Mouse (Mus musculus): ENCODE data around the gene Izumo2. TPM values are rescaled to one million over a fixed set of nuclear protein-coding genes. Genes with fewer than 3 reads are reported as not detected.
"Not testable (repeated sequence)": the region's sequence is repeated elsewhere in the genome, so short reads cannot be mapped to it uniquely, and the experiment has no call there.

The Izumo2 gene
- total and polyA plus RNA-seq, 3 experiments, result not detected

DNA sequence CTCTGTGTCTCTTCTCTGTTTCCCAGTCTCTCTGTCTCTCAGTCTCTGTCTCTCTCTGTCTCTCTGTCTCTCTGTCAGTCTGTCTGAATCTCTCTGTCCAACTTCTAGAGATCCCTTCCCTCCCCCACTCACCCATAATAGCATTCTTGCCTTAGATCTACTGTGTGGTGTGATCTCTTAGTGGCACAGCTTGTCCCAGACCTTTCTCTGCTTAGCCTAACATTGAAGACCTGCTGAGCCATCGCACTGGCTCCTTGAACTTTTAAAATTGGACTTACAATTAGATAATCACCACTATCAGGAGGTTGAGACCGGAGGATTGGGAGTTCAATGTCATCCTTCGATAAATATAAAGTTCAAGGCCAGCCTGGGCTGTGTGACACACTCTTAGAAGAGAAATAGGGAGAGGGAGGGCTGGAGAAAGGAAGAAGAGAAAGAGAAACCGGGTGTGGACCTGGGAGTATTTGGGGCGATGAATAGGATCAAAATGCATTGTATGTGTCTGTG is 1.3 kb upstream of the Izumo2 start:
- DNase-seq (ENCODE audit: extremely low read depth), result no peak
- TF ChIP-seq POLR2AphosphoS2 (IDR thresholded peaks at IDR 0.05; ENCODE audit: low read depth, low read length) (no peak), BHLHE40 (IDR thresholded peaks at IDR 0.05; ENCODE audit: low read depth, low read length) (no peak), ELF1 (IDR thresholded peaks at IDR 0.05; ENCODE audit: low read depth, low read length) (no peak)
- Histone ChIP-seq H3K36me3 (replicated peaks in 1 of 2; ENCODE audit: control insufficient read depth in 1 of 2, insufficient read depth in 1 of 2, low read length in 1 of 2) (no peaks in the 10 kb centered on the region), H3K9ac (ENCODE audit: insufficient read depth, low read depth) (no peak overlapping the region), H3K27ac (ENCODE audit: insufficient read depth, low read depth) (no peak overlapping the region), H3K4me3 (replicated peaks in 1 of 3; ENCODE audit: low read depth in 2 of 3, low read length in 2 of 3, poor library complexity in 1 of 3) (no peak overlapping the region), H3K27me3 (replicated peaks) (no peaks in the 10 kb centered on the region), H3K79me2 (replicated peaks; ENCODE audit: control insufficient read depth, extremely low read depth, insufficient read depth, poor library complexity, severe bottlenecking) (no peaks in the 10 kb centered on the region), H3K9me3 (replicated peaks; ENCODE audit: low read length) (peaks cover 2% of the 10 kb centered on the region), H3K4me1 (ENCODE audit: control insufficient read depth in 1 of 2, insufficient read depth in 2 of 2) (no peaks in the 10 kb centered on the region), H3K4me2 (ENCODE audit: insufficient read depth, low read depth, poor library complexity, severe bottlenecking) (no peak overlapping the region)
- in situ Hi-C loops (cut with MboI; ENCODE audit: low pct_ligation_motif_present, low pct_unique_long_range_greater_than_20kb, low sequenced_read_pairs) (no loop called here), dilution Hi-C loops (cut with MboI; ENCODE audit: extremely low pct_ligation_motif_present, extremely low pct_unique_long_range_greater_than_20kb, low sequenced_read_pairs) (no loop called here)

DNA sequence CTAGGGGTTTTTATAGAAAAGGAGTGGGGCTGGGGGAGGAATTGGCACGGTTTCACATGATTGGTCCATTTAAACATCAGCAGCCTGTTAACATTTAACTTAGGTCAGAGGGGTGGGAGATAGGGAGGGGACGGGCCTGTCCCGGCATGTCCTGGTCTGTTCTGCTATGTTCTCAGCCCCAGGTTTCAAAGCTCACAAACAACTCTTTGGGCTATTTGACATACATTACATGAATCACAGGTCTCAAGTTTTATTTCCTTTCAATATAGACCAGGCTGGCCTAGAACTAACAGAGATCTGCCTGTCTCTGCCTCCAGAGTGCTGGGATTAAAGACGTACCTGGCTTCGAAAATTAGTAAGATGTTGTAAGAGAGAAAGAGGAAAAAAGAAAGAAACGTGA is 449 bp upstream of the Izumo2 start:
- dilution Hi-C loops (cut with MboI; ENCODE audit: extremely low pct_ligation_motif_present, extremely low pct_unique_long_range_greater_than_20kb, low sequenced_read_pairs); H3K4me3 ChIP-seq (replicated peaks in 1 of 3; ENCODE audit: low read depth in 2 of 3, low read length in 2 of 3, poor library complexity in 1 of 3); H3K4me1 ChIP-seq (ENCODE audit: control insufficient read depth in 1 of 2, insufficient read depth in 2 of 2); H3K36me3 ChIP-seq (replicated peaks in 1 of 2; ENCODE audit: control insufficient read depth in 1 of 2, insufficient read depth in 1 of 2, low read length in 1 of 2); H3K4me2 ChIP-seq (ENCODE audit: insufficient read depth, low read depth, poor library complexity, severe bottlenecking); H3K27ac ChIP-seq (ENCODE audit: insufficient read depth, low read depth); H3K9me3 ChIP-seq (replicated peaks; ENCODE audit: low read length); H3K27me3 ChIP-seq (replicated peaks); DNase-seq (ENCODE audit: extremely low read depth); in situ Hi-C loops (cut with MboI; ENCODE audit: low pct_ligation_motif_present, low pct_unique_long_range_greater_than_20kb, low sequenced_read_pairs); H3K79me2 ChIP-seq (replicated peaks; ENCODE audit: control insufficient read depth, extremely low read depth, insufficient read depth, poor library complexity, severe bottlenecking); H3K9ac ChIP-seq (ENCODE audit: insufficient read depth, low read depth): not testable (repeated sequence)

DNA sequence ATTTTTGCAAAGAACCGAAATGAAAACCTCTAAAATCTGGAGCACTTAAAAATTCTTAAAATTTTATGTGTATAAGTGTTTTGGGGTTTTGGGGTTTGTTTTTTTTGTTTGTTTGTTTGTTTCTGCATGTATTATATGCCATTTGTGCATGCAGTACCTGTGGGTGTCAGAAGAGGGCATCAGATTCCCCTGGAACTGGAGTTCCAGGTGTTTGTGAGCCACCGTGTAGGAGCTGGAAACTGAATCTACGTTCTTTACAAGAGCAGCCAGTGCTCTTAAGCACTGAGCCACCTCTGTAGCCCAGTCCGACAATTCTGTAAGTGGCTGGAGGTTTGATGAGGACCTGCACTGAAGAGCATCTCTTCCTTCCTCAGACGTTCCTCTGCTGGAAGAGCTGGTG is 1.3 kb downstream of the Izumo2 start:
- Histone ChIP-seq H3K27ac (ENCODE audit: insufficient read depth, low read depth) (no peak overlapping the region), H3K27me3 (replicated peaks) (peaks cover 3% of the 10 kb centered on the region), H3K79me2 (replicated peaks; ENCODE audit: control insufficient read depth, extremely low read depth, insufficient read depth, poor library complexity, severe bottlenecking) (no peaks in the 10 kb centered on the region), H3K4me3 (replicated peaks in 1 of 3; ENCODE audit: low read depth in 2 of 3, low read length in 2 of 3, poor library complexity in 1 of 3) (no peak overlapping the region), H3K4me1 (ENCODE audit: control insufficient read depth in 1 of 2, insufficient read depth in 2 of 2) (no peaks in the 10 kb centered on the region), H3K36me3 (replicated peaks in 1 of 2; ENCODE audit: control insufficient read depth in 1 of 2, insufficient read depth in 1 of 2, low read length in 1 of 2) (no peaks in the 10 kb centered on the region), H3K4me2 (ENCODE audit: insufficient read depth, low read depth, poor library complexity, severe bottlenecking) (no peak overlapping the region), H3K9me3 (replicated peaks; ENCODE audit: low read length) (peaks cover 6% of the 10 kb centered on the region), H3K9ac (ENCODE audit: insufficient read depth, low read depth) (no peak overlapping the region)
- no peak for DNase-seq (ENCODE audit: extremely low read depth)
- TF ChIP-seq KAT2A (IDR thresholded peaks at IDR 0.05; ENCODE audit: insufficient replicate concordance, low read length) (no peak), ZC3H11A (IDR thresholded peaks at IDR 0.05; ENCODE audit: low read depth, low read length) (no peak), MAFK (IDR thresholded peaks at IDR 0.05; ENCODE audit: insufficient replicate concordance, low read length) (no peak), IRF4 (IDR thresholded peaks at IDR 0.05; ENCODE audit: low read depth, low read length) (no peak), MAX (IDR thresholded peaks at IDR 0.05; ENCODE audit: low read length) (no peak), MEF2A (IDR thresholded peaks at IDR 0.05; ENCODE audit: borderline replicate concordance, low read depth, low read length) (no peak), JUN (IDR thresholded peaks at IDR 0.05; ENCODE audit: insufficient read depth, low read depth, low read length) (no peak), TBP (conservative IDR thresholded peaks at IDR 0.05; ENCODE audit: low read depth, low read length) (no peak), E2F4 (IDR thresholded peaks at IDR 0.05; ENCODE audit: insufficient replicate concordance, low read depth, low read length) (no peak), ZKSCAN1 (IDR thresholded peaks at IDR 0.05; ENCODE audit: borderline replicate concordance, low read depth, low read length) (no peak), ZNF384 (IDR thresholded peaks at IDR 0.05; ENCODE audit: low read depth, low read length) (no peak), PAX5 (IDR thresholded peaks at IDR 0.05; ENCODE audit: low read length) (no peak)
- in situ Hi-C loops (cut with MboI; ENCODE audit: low pct_ligation_motif_present, low pct_unique_long_range_greater_than_20kb, low sequenced_read_pairs) (no loop called here), dilution Hi-C loops (cut with MboI; ENCODE audit: extremely low pct_ligation_motif_present, extremely low pct_unique_long_range_greater_than_20kb, low sequenced_read_pairs) (no loop called here)
